Mouse (Mus musculus) layer of hippocampus, adult 8-10 months (tissue): ENCODE data around the gene Bag5. TPM values are rescaled to one million over a fixed set of nuclear protein-coding genes. Genes with fewer than 3 reads are reported as not detected.

Experiments
- DNase-seq, 2 experiments: peaks; one replicate each; pipeline ENCODE4 v3.0.0; 2022; ENCODE audit warnings: low spot score in 2 of 2
- total RNA-seq, 4 experiments: library from RNA; stranded (reverse); gene quantifications; 2 replicates each; pipeline ENCODE4 v1.2.4; 2022

The Bag5 gene
- total RNA-seq = 10 to 100 TPM; 47.1 to 50.7 (median 48.3) TPM

GRCm38 (mm10) chr12:111713004-111713651 is at the start of gene Bag5, which contains the start of gene Apopt1:
Bag5 (minus strand) TSS chr12:111713257.
Apopt1 (plus strand) TSS chr12:111713261.
- peak; percentile 83 to 87 for DNase-seq

- DNase-seq = no peak
These were observed 47.4 kb upstream of the Bag5 start for GRCm38 (mm10) chr12:111760306-111760908.

GRCm38 (mm10) chr12:111759176-111760061 is 46.4 kb upstream of the Bag5 start:
- no peak for DNase-seq

- DNase-seq = peak; percentile 61 to 77
These were observed 45.5 kb upstream of the Bag5 start, which contains the start of gene Klc1 for GRCm38 (mm10) chr12:111758381-111759175. Klc1 (plus strand) TSS chr12:111758849.

GRCm38 (mm10) chr12:111757561-111758325 is 44.7 kb upstream of the Bag5 start:
- no peak for DNase-seq

- no peak for DNase-seq
These were observed 43.6 kb upstream of the Bag5 start for GRCm38 (mm10) chr12:111756698-111757082.

- DNase-seq = no peak
These were observed 43.1 kb upstream of the Bag5 start for GRCm38 (mm10) chr12:111756082-111756697.

- no peak for DNase-seq
These were observed 42.2 kb upstream of the Bag5 start for GRCm38 (mm10) chr12:111755231-111755630.

- no peak for DNase-seq
These were observed 41.7 kb upstream of the Bag5 start for GRCm38 (mm10) chr12:111754710-111755109.

GRCm38 (mm10) chr12:111753347-111753746 is 40.3 kb upstream of the Bag5 start:
- DNase-seq = no peak

GRCm38 (mm10) chr12:111752491-111752890 is 39.4 kb upstream of the Bag5 start:
- no peak for DNase-seq

GRCm38 (mm10) chr12:111750739-111751138 is 37.7 kb upstream of the Bag5 start:
- DNase-seq = no peak

- no peak for DNase-seq
These were observed 34.4 kb upstream of the Bag5 start for GRCm38 (mm10) chr12:111747421-111747820.

- no peak for DNase-seq
These were observed 33.0 kb upstream of the Bag5 start for GRCm38 (mm10) chr12:111746091-111746490.

- DNase-seq = no peak
These were observed 32.2 kb upstream of the Bag5 start for GRCm38 (mm10) chr12:111745274-111745673.

- no peak for DNase-seq
These were observed 30.9 kb upstream of the Bag5 start for GRCm38 (mm10) chr12:111743981-111744423.

GRCm38 (mm10) chr12:111743419-111743818 is 30.4 kb upstream of the Bag5 start:
- no peak for DNase-seq

- DNase-seq = no peak
These were observed 28.3 kb upstream of the Bag5 start for GRCm38 (mm10) chr12:111741338-111741737.

- peak in 1 of 2 experiments; percentile 72 for DNase-seq
These were observed 25.7 kb upstream of the Bag5 start for GRCm38 (mm10) chr12:111738754-111739153.

- no peak for DNase-seq
These were observed 24.3 kb upstream of the Bag5 start for GRCm38 (mm10) chr12:111737370-111737769.
